Comparison of ENCODE assay signal across 9 mouse cellular contexts in the genomic region with DNA sequence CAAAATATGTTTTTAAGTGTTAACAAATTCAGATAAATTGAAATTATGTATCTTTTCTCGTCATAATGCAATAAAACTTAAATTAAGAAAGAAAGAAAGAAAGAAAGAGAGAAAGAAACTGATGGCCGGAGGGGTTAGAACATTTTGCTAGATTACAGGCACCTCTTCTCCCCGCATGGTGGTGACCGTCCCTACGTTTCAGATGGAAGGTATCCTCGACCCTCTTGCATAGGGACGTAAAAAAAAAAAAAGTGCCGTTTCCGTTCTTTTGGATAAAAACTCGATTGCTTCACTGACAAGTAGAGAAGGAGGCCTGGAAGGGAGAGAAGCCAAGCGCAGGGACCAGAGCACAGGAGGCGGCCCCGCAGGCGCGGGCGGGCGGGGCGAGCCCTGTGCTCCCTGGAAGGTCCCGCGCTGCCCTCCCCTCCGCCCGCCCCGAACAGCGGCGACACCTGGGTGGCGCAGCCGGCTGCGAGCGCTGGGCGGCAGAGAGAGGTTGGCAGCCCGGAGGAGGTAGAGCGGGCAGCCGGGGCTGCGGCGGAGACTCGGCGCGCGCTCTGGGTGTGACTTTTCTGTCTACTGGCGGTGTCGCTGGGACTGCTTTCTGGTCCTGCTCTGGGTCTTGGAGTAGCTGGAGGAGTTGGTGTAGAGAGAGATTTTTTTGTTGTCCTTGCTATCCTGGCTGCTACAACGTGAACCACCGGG. TPM values are rescaled to one million over a fixed set of nuclear protein-coding genes. Genes with fewer than 3 reads are reported as not detected.
DNase-seq lines count a peak whose midpoint lies in the region; ATAC-seq and TF ChIP-seq lines count a peak whose summit lies in the region.
"Had no signal": no experiment of that assay in that cellular context is flagged by ENCODE, and none has a peak within 500 bp of the region (broad histone marks: within the 10 kb centered on the region; RNA-seq: fewer than 3 reads in every experiment).

A gene (plus strand): TSS at position 311 of the 705 bp plus-strand sequence.

- H3K27ac ChIP-seq in limb, embryonic 10.5 days = peak within 1 kb of the TSS; percentile 67; the same call in 1 of the 2 replicates
- H3K27ac ChIP-seq in midbrain, embryonic 11.5 days (ENCODE audit: low read depth, low read length) = no peak within 1 kb of the TSS
- H3K27ac ChIP-seq in small intestine, adult 2 months (ENCODE audit: insufficient read depth, low read depth, low read length) = peak within 1 kb of the TSS; percentile 10
- H3K27ac ChIP-seq: macrophage had no signal

- DNase-seq in ZHBTc4 (ENCODE audit: low read depth, low spot score) (peak; percentile 64), MN1 (ENCODE audit: low spot score) (no peak)
- DNase-seq in cerebellum, postnatal 10 days = peak; percentile 64 to 71
- peak; percentile 66 for DNase-seq in gastrocnemius, postnatal 10 days
- DNase-seq in limb, embryonic 10.5 days (ENCODE audit: low spot score) = peak; percentile 75
- peak; percentile 93 for DNase-seq in midbrain, embryonic 11.5 days (ENCODE audit: low spot score, missing footprints)

- peak within 1 kb of the TSS; percentile 96 for H3K4me2 ChIP-seq in midbrain, embryonic 11.5 days

- H3K4me3 ChIP-seq in limb, embryonic 10.5 days = peak within 1 kb of the TSS; percentile 67
- peak within 1 kb of the TSS; percentile 58 for H3K4me3 ChIP-seq in midbrain, embryonic 11.5 days (ENCODE audit: low read depth, low read length)
- H3K4me3 ChIP-seq in small intestine, adult 2 months (ENCODE audit: low read depth, low read length) = peak within 1 kb of the TSS; percentile 62

- H3K9ac ChIP-seq in midbrain, embryonic 11.5 days (ENCODE audit: low read length) = peak within 1 kb of the TSS; percentile 69

- TF ChIP-seq POLR2A in small intestine, adult 2 months (IDR thresholded peaks at IDR 0.05; ENCODE audit: low read depth, low read length) = 0 out of 2 replicates have a peak, but pooled peaks have one; percentile 25

- 2% methylated on average over 38 of the region's 43 CpGs for WGBS in limb, embryonic 10.5 days
- 2% methylated on average over 37 of the region's 43 CpGs for WGBS in midbrain, embryonic 11.5 days
- under 1% methylated on average over 43 of the region's 43 CpGs for WGBS in small intestine, adult 2 months

- peak; percentile 70 for ATAC-seq in inflammation-experienced regulatory T-cells, adult 6 months
- peak; percentile 85 for ATAC-seq in midbrain, embryonic 11.5 days (ENCODE audit: low FRiP score)

- peaks cover 14% of the 10 kb centered on the region for H3K4me1 ChIP-seq in limb, embryonic 10.5 days
- peaks cover 5% of the 10 kb centered on the region for H3K4me1 ChIP-seq in midbrain, embryonic 11.5 days (ENCODE audit: control insufficient read depth, insufficient read depth, low read length)
- peaks cover 5% of the 10 kb centered on the region; the same call in 1 of the 2 replicates for H3K4me1 ChIP-seq in small intestine, adult 2 months (ENCODE audit: control insufficient read depth, insufficient read depth, insufficient read length, low read length)

- TF ChIP-seq CTCF in small intestine, adult 2 months (IDR thresholded peaks at IDR 0.05; ENCODE audit: extremely low read depth, insufficient read length, insufficient replicate concordance, low read depth, low read length) = no peak

- H3K27me3 ChIP-seq in limb, embryonic 10.5 days (ENCODE audit: low read depth, poor library complexity, severe bottlenecking) = peaks cover 45% of the 10 kb centered on the region
- H3K27me3 ChIP-seq in midbrain, embryonic 11.5 days (ENCODE audit: control insufficient read depth, insufficient read depth, low read length) = no peaks in the 10 kb centered on the region; the same call in 1 of the 2 replicates
- H3K27me3 ChIP-seq in small intestine, adult 2 months (ENCODE audit: control insufficient read depth, insufficient read depth, low read length) = peaks cover 18% of the 10 kb centered on the region; the same call in 1 of the 2 replicates

- no peaks in the 10 kb centered on the region for H3K36me3 ChIP-seq in limb, embryonic 10.5 days
- no peaks in the 10 kb centered on the region for H3K36me3 ChIP-seq in midbrain, embryonic 11.5 days (ENCODE audit: control insufficient read depth, insufficient read depth, low read length)
- no peaks in the 10 kb centered on the region for H3K36me3 ChIP-seq in small intestine, adult 2 months (ENCODE audit: control insufficient read depth, insufficient read depth, low read length)

- H3K9me3 ChIP-seq in limb, embryonic 10.5 days (replicated peaks) = no peaks in the 10 kb centered on the region
- no peaks in the 10 kb centered on the region for H3K9me3 ChIP-seq in midbrain, embryonic 11.5 days (ENCODE audit: control insufficient read depth, low read length)

RNA-seq across cellular contexts. Expression of the gene that starts here (rescaled TPM):
- total RNA-seq in gastrocnemius, postnatal 10 days (2021) = 10 to 100 TPM; 75.0 to 91.4 TPM
- polyA plus RNA-seq in inflammation-experienced regulatory T-cells, adult 6 months (2017; shearing (Covaris generic)) = 10 to 100 TPM; 20.2 to 37.1 (median 20.6) TPM
- polyA plus RNA-seq in limb, embryonic 10.5 days (2016; fragmentation: Nextera tagmentation; extraction: Ambion mirVana) = 1.3 and 2.7 TPM in 2 replicates
- 3.8 and 4.7 TPM in 2 replicates for polyA plus RNA-seq in midbrain, embryonic 11.5 days (2014; fragmentation: Nextera tagmentation; extraction: Ambion mirVana)
- polyA plus RNA-seq in small intestine, adult 2 months (2012; rRNA removed) = 4.2 and 5.1 TPM in 2 replicates
